Mouse (Mus musculus): ENCODE data around the gene Spata32.

The Spata32 gene

DNA sequence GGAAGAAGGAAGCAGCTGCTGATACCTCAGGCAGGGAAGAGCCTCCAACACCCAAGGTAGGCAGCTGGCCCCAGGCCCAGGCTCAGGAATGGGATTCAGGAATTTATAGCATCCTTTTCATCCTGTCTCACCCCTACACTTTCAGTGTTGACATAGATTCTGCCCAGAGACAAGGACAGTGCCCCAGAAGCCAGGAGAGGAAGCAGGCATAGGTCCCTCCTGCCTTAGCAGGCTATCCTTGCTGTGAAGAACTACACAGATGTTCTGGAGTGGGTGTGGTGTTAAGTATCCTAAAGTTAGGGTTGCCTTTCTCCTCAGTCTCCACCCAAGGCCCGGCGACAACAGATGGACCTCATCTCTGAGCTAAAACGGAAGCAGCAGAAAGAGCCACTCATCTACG lies 20.9 kb downstream of the Spata32 start:
- ChIA-PET CTCF (interaction anchor here in 2 of 4 experiments (0.6 to 1.6 kb wide), 3 partner anchors 125 to 1226 kb away, joined by 3 to 4 read pairs (median 4); no protein-coding TSS in a partner anchor), POLR2A (interaction anchor here in 2 of 4 experiments (1.6 to 2.7 kb wide), 2 partner anchors 22 to 82 kb away, joined by 5 to 8 read pairs; partner anchors contain the start of gene Hexim1 (in 1 of the 2))

DNA sequence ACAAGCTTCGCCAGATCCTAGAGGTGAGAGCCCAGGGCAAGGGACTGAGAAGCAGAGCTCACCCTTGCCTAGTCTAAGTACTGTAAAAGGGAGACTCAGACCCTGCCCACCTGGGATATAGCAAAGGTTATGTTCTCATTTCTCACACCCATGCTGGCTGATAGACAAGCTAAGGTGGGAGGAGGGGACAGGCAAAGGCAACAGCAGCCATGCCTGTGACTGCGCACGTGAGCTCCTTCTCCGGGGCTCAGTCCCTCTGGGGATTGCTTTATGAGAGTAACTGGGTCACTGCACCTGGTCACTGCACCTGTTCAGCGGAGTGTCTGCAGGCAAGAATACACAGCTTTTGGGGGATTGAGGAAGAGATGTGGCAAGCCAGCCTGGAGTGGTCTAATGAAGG lies 22.6 kb downstream of the Spata32 start:
- CTCF ChIA-PET = interaction anchor here in 3 of 4 experiments (0.9 to 1.4 kb wide), 5 partner anchors 27 to 269 kb away, joined by 3 to 4 read pairs (median 3); no protein-coding TSS in a partner anchor
- POLR2A ChIA-PET = interaction anchor here in 3 of 4 experiments (0.6 to 2.7 kb wide), 10 partner anchors 11 to 146 kb away, joined by 3 to 10 read pairs (median 4); partner anchors contain the start of genes Hexim1 (in 1 of the 3) and Spata32 (in 1 of the 3)

DNA sequence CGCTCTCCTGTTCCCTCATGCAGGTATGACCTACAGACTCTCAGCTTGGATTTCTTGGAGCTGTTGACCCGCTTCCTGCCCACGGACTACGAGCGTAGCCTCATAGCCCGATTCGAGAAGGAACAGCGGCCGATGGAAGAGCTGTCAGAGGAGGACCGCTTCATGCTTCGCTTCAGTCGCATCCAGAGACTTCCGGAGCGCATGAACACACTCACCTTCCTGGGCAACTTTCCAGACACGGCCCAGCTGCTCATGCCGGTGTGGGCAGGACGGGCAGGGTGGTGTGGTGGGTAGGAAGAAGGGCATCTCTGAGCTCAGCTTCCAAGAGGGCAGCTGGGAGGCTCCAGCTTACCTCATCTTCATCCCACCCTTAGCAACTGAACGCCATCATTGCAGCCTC lies 23.0 kb downstream of the Spata32 start:
- POLR2A ChIA-PET = interaction anchor here in 3 of 4 experiments (0.8 to 2.7 kb wide), 8 partner anchors 11 to 80 kb away, joined by 3 to 8 read pairs (median 4); partner anchors contain the start of genes Hexim1 (in 1 of the 3) and Spata32 (in 1 of the 3)
- CTCF ChIA-PET = interaction anchor here in 3 of 4 experiments (0.9 to 1.3 kb wide), 4 partner anchors 37 to 269 kb away, joined by 3 to 4 read pairs (median 3); no protein-coding TSS in a partner anchor

DNA sequence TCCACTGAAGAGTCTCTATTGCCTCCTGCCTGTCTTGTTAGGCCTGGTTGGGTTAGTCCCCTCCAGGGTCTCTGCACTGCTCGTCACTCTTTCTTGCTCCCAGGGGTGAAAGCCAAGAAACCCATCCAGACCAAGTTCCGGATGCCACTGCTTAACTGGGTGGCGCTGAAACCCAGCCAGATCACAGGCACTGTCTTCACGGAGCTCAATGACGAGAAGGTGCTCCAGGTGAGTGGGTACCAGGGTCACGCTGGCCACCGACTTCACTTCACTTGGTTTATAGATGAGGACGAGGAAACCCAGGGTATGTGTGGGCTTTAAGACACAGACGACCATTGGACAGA lies 24.4 kb downstream of the Spata32 start:
- ChIA-PET CTCF (interaction anchor here (0.5 to 1.9 kb wide), 7 partner anchors 22 to 159 kb away, joined by 3 to 9 read pairs (median 5); no protein-coding TSS in a partner anchor), POLR2A (interaction anchor here in 2 of 4 experiments (0.5 to 0.7 kb wide), 2 partner anchors 61 to 170 kb away, joined by 3 to 4 read pairs; partner anchors contain the start of gene Arhgap27 (in 1 of the 2))

DNA sequence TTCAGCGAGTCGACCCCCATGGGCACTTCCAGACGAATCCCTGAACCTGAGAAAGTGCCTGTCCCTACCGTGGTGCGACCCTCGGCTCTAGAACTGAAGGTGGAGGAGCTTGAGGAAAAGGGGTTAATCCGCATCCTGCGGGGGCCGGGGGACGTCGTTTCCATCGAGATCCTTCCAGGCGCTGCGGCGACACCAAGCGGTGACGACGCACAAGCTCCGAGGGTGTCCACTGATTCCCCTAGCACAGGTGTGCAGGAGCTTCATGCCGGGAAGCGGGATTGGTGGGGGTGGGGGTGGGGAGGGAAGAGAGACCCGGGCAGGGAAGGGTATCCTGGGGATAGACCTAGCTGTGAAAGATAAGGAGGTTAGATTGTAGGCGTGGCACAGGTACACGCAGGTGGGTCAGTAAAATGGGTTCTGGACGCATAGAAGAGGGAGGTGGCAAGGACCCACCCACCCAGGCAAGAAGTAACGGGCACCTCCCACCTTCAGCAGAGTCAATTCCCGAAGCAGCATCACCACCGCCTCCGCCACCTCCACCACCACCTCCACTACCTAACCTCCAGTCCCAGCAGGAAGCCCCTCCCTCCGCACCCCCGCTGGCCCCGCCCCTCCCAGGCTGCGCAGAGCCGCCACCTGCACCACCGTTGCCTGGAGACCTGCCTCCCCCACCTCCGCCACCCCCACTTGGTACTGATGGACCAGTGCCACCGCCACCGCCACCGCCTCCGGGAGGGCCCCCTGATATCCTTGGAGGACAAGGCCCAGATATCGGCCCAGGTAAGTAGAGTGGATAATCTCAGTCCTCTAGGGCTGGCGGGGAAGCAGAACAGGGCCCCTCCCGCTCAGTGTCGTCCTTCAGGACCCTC lies 25.0 kb downstream of the Spata32 start:
- CTCF ChIA-PET = interaction anchor here (0.5 to 1.9 kb wide), 40 partner anchors 9 to 1203 kb away, joined by 3 to 18 read pairs (median 5); partner anchors contain the start of genes 1700023F06Rik (in 1 of the 4), Hexim1 (in 1 of the 4), Kif18b (in 1 of the 4) and Spata32 (in 1 of the 4)
- POLR2A ChIA-PET = interaction anchor here in 3 of 4 experiments (0.5 to 1.7 kb wide), 14 partner anchors 18 to 220 kb away, joined by 3 to 10 read pairs (median 4); partner anchors contain the start of genes Hexim1 (in 3 of the 3) and Plekhm1 (in 1 of the 3)

DNA sequence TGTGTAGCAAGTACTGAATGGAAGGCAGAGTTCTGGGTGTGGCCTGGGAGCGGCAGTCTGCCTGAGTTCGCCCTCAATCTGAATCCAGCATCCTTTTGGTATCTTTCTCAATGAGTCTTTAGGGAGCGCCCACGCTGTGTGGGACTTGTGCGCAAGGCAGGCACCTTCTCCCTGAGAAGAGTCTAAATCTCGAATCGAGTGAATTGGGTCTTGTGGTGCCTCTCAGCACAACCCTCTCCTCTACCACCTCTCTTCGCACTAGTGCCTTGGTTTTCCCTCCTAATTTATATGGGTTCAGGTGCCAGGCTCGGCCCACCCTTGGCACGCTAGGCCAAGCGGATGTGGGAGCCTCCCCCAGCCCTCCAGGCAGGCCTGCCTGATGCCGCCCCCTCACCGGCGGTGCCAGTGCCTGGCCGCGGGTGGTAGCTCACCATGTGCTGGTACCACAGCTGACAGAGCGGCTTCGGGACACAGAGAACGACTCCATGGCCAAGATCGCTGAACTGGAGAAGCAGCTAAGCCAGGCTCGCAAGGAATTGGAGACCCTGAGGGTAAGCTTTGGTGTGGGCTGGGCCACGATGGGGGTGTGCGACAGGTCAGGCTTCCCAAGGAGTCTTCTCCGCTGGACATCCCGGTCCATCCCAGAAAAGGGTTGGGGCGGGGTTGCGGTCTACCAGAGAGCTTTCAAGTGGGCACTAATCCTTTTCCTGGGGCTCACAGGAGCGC lies 25.8 kb downstream of the Spata32 start:
- POLR2A ChIA-PET = interaction anchor here (0.5 to 1.7 kb wide), 16 partner anchors 24 to 506 kb away, joined by 3 to 10 read pairs (median 4); partner anchors contain the start of genes Hexim1 (in 3 of the 4) and Plekhm1 (in 1 of the 4)
- CTCF ChIA-PET = interaction anchor here (0.6 to 1.9 kb wide), 38 partner anchors 8 to 1202 kb away, joined by 3 to 18 read pairs (median 4); partner anchors contain the start of genes 1700023F06Rik (in 1 of the 4), Hexim1 (in 1 of the 4), Kif18b (in 1 of the 4) and Spata32 (in 1 of the 4)

DNA sequence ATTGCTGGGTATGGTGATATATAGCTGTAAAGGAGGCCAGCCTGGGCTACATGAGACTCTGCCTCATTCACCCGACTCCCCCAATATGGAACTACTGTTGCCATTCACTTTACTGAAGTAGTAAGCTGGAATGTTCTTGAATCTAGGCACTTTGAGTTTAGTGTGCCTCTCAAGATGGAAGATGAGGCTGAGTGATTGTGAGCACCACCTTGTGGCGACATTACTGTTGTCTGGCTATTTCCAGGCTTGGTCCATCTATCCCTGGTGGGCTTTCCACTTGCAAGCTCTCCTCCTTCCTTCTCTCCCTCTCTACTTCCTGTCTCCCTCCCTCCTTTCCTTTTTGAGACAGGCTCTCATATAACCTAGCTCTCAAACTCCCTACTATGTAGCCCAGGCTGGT lies 33.3 kb downstream of the Spata32 start:
- CTCF ChIA-PET = interaction anchor here (0.6 to 2.4 kb wide), 30 partner anchors 8 to 292 kb away, joined by 3 to 26 read pairs (median 4); partner anchors contain the start of genes Acbd4 (in 1 of the 4), Fmnl1 (in 1 of the 4), Plcd3 (in 1 of the 4) and Spata32 (in 1 of the 4)
- POLR2A ChIA-PET = interaction anchor here in 2 of 4 experiments (0.8 to 1.8 kb wide), 19 partner anchors 9 to 148 kb away, joined by 3 to 10 read pairs (median 4); partner anchors contain the start of genes Hexim1 (in 2 of the 2) and Fmnl1 (in 1 of the 2)

DNA sequence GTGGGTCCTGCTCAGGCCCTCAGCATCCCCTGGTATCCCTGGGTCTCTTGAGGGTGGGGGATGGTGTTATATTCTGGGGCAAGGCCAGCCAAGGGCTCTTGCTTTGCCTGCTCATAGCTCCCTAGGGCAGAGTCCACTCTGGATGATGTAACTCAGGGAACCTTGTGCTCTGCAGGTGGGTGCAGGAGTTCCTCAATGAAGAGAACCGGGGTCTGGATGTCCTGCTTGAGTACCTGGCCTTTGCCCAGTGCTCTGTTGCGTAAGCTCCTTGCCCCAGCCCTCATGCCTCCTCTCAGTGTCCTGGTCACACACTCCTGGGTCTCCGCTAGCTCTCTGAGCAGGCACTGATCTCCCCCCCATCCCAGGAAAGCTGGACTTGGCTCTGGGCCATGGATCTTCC lies 36.3 kb downstream of the Spata32 start:
- CTCF ChIA-PET = interaction anchor here in 2 of 4 experiments (0.6 to 1.2 kb wide), 5 partner anchors 13 to 306 kb away, joined by 3 to 8 read pairs (median 4); no protein-coding TSS in a partner anchor
- POLR2A ChIA-PET = interaction anchor here (0.6 to 1.6 kb wide), 9 partner anchors 9 to 101 kb away, joined by 3 to 12 read pairs (median 3); partner anchors contain the start of genes Fmnl1 (in 1 of the 4) and Hexim1 (in 1 of the 4)

DNA sequence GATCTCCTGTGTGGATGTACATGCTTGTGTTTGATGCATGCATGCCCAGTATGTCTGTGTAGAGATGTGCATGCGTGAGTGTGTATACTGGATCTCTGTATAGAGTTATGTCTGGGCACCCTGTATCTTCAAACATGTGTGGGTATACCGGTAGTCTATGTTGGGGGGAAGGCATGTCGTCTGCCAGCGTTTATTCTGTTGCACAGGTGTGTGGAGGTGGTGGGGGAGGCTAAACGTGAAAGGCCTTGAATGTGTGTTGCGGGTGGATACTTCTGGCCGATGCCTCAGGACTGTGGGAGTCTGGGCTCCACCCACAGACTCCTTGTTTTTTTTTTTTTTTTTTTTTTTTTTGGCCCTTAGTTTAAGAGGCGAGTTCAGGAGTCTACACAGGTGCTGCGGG lies 36.9 kb downstream of the Spata32 start:
- ChIA-PET CTCF (interaction anchor here in 2 of 4 experiments (0.7 to 1.4 kb wide), 5 partner anchors 12 to 152 kb away, joined by 3 to 8 read pairs (median 4); no protein-coding TSS in a partner anchor), POLR2A (interaction anchor here in 3 of 4 experiments (0.7 to 1.6 kb wide), 7 partner anchors 10 to 69 kb away, joined by 3 to 12 read pairs (median 3); partner anchors contain the start of genes Fmnl1 (in 1 of the 3) and Hexim1 (in 1 of the 3))

DNA sequence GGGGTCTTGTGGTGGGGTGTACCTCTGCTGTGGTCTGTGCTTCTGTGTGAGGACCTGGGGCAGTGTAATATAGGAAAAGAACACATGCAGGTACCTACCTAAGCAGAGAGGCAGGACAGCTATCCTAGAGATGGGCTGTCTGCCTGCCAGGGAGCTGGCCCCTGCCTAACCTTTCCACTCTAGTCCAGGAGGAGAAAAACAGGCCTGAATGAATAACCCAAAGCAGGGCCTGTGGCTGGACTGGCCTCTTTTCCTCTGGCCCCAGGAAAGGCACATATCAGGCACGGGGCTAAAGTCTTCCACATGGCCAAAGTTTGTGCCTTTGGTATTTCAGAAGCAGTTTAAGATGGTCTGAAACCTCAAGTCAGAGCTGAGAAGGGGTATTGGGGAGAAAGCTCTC lies 37.8 kb downstream of the Spata32 start:
- ChIA-PET POLR2A (interaction anchor here in 1 of 4 experiments (0.6 kb wide), 1 partner anchor 57 kb away, joined by 4 read pairs; no protein-coding TSS in a partner anchor), CTCF (interaction anchor here in 2 of 4 experiments (0.7 to 1.4 kb wide), 2 partner anchors 11 to 12 kb away, joined by 3 read pairs; no protein-coding TSS in a partner anchor)

DNA sequence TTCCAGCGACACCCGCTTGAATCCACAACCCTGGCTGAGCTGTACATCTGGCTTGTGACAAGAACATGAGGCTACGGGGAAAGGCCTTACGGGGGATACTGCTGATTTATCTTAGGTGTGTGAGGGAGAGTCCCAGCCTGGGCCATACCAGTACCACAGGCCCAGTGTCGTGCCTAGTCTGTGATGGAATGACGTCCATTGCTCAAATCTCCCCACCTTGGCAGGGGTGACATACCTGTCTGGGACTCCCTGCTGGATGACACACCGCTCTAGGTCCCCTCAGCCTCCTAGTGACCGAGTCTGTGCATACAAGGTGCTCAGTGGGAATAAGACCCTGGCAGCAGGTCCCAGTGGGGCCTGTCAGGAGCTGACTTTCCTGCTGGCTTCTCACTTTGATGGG lies 39.5 kb downstream of the Spata32 start:
- POLR2A ChIA-PET = interaction anchor here in 3 of 4 experiments (0.6 to 3.1 kb wide), 9 partner anchors 20 to 77 kb away, joined by 3 to 9 read pairs (median 4); partner anchors contain the start of genes Hexim1 (in 2 of the 3), Acbd4 (in 1 of the 3) and Plcd3 (in 1 of the 3)
- CTCF ChIA-PET = interaction anchor here in 2 of 4 experiments (0.6 to 3.5 kb wide), 2 partner anchors 14 to 239 kb away, joined by 9 to 11 read pairs; no protein-coding TSS in a partner anchor

DNA sequence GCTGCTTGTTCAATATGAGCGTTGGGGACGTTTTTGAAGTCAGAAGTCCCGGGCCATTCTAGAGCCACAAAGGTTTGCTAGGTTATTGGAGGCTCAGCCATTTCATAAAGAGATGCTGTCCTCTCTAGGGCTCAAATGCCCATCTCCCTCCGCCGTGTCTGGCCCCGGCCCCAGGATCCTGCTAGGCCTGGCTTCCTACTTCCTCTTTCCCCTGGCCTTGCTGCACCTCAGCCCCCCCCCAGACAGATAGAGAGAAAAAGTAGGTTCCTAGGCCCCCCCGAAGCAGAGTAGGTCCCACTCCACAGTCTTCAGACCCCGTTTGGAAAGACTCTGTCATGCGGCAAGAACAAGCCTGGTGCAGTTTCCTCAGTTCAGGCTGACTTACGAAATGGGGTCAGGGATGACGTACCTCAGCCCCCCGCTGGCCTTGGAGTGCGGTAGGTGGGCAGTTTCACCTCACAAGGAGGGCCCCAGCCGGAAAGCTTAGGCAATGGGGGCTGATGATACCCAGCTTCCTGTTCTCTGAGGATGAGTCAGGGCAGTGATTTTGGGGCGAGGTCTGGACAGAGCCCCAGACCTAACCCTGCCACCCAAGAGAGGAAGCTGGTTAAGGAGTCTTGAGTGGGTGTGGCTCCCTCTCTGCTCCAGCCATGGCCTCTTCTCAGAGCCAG lies 40.3 kb downstream of the Spata32 start:
- ChIA-PET CTCF (interaction anchor here in 1 of 4 experiments (3.5 kb wide), 1 partner anchor 15 kb away, joined by 9 read pairs; no protein-coding TSS in a partner anchor), POLR2A (interaction anchor here in 2 of 4 experiments (0.6 to 3.1 kb wide), 7 partner anchors 19 to 76 kb away, joined by 3 to 9 read pairs (median 4); partner anchors contain the start of genes Hexim1 (in 2 of the 2), Acbd4 (in 1 of the 2) and Plcd3 (in 1 of the 2))

DNA sequence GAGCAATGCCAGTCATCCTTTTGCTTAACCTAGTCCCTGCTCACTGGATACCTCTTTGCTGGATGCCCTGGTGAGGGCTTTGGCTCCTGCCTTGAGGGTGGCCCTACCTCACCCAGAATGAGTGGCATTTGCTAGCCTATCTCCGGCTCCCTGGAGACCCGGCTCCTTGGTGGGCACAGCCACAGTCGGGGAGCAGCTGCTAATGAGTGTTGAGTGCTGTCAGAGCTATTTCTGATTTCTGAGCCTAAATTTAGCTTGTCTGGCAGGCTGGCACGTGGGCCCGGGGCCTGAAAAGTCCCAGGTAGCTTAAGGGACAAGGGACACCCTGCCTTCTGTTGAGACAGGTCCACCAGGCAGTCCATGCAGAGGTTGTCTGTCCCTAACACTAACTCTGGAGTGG lies 41.0 kb downstream of the Spata32 start:
- ChIA-PET CTCF (interaction anchor here in 2 of 4 experiments (1.2 to 3.5 kb wide), 3 partner anchors 8 to 56 kb away, joined by 4 to 9 read pairs (median 8); no protein-coding TSS in a partner anchor), POLR2A (interaction anchor here in 2 of 4 experiments (1.2 to 3.5 kb wide), 5 partner anchors 11 to 65 kb away, joined by 4 to 17 read pairs (median 8); partner anchors contain the start of gene Hexim1 (in 2 of the 2))

DNA sequence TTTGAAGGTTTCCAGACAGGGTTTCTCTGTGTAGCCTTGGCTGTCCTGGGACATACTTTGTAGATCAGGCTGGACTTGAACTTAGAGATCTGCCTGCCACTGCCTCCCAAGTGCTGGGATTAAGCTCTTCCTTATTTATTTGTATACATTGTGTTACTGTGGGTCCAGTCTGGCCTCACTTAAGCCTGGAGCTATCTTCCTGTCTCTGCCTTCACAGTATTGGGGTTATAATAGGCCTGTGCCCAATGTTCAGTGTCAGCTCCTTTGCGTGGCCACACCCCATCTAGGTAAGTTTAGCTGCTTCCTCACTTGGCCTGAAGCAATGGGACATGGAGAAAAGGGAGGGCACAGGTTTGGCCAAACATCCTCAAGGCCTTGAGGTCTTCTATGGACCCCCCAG lies 41.7 kb downstream of the Spata32 start:
- ChIA-PET CTCF (interaction anchor here in 3 of 4 experiments (1.1 to 3.5 kb wide), 6 partner anchors 8 to 56 kb away, joined by 4 to 9 read pairs (median 4); no protein-coding TSS in a partner anchor), POLR2A (interaction anchor here in 2 of 4 experiments (0.8 to 5.4 kb wide), 11 partner anchors 9 to 64 kb away, joined by 3 to 39 read pairs (median 5); partner anchors contain the start of genes Hexim1 (in 2 of the 2) and Hexim2 (in 1 of the 2))

DNA sequence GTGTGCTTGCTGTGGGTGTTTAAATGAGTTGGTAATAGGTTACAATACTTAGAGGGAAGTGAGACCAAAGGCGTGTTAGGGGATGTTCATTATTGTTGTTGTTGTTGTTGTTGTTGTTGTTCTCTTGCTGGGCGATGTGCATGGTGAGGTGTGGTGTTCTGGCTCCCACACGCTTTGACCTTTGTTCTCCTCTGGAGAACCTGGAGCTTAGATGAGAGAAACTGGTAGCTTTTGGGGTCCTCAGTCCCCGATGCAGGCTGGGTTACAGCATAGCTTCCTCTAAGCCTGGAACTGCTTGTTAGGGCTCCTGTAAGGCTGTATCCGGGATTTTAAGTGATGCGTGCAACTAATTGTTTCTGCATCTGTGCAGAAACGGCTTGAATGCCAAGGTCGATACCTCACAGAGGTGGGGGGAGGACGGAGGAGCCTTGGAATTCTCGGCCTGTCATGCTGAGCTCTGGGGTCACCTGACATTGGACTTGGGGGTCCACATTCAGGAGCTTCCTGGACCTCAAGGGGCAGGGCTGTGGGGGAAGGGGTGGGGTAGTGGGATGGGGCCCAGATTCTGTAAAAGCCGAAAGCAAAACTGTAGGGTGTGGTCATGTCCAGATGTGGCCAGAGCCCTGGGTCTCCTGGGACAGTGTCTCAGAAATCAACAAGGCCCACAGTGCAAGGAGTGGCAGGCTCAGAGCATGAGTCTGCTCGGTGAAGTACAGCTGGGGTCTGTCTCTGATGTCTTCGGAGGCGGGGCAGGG lies 42.4 kb downstream of the Spata32 start:
- POLR2A ChIA-PET = interaction anchor here in 3 of 4 experiments (0.6 to 5.4 kb wide), 23 partner anchors 8 to 1135 kb away, joined by 3 to 39 read pairs (median 5); partner anchors contain the start of genes Hexim1 (in 3 of the 3), 1700023F06Rik (in 1 of the 3) and Hexim2 (in 1 of the 3)
- CTCF ChIA-PET = interaction anchor here (0.5 to 3.5 kb wide), 16 partner anchors 9 to 878 kb away, joined by 3 to 15 read pairs (median 4); no protein-coding TSS in a partner anchor

Data from embryonic stem cell, embryonic (primary cell).